Mouse (Mus musculus) forebrain, embryonic 13.5 days (tissue): ENCODE results near the gene Prdm9. TPM values are rescaled to one million over a fixed set of nuclear protein-coding genes. Genes with fewer than 3 reads are reported as not detected.
A peak's percentile ranks its signal among the peaks of the same experiment; 100 is the strongest.
"Not testable (repeated sequence)": the region's sequence is repeated elsewhere in the genome, so short reads cannot be mapped to it uniquely, and the experiment has no call there.

Experiments
- ATAC-seq: fragments of 200-750 bp; cut with Nextera tagmentation; 2 replicates; pipeline ENCODE4 v1.8.0; 2017
- H3K27ac ChIP-seq: fragments of 300-500 bp; sonication (generic); 2 replicates; pipeline ENCODE4 v1.5.1; 2015; ENCODE audit warnings: inconsistent platforms, mild to moderate bottlenecking, moderate library complexity
- H3K27me3 ChIP-seq: fragments of 300-500 bp; sonication (generic); 2 replicates; pipeline ENCODE4 v1.6.1; 2015; ENCODE audit warnings: mild to moderate bottlenecking, inconsistent platforms
- H3K36me3 ChIP-seq: fragments of 300-500 bp; sonication (generic); 2 replicates; pipeline ENCODE4 v1.6.1; 2015; ENCODE audit warnings: mild to moderate bottlenecking, inconsistent platforms; ENCODE audit not compliant: poor library complexity, severe bottlenecking
- H3K4me1 ChIP-seq: fragments of 300-500 bp; sonication (generic); 2 replicates; pipeline ENCODE4 v1.6.1; 2015; ENCODE audit warnings: inconsistent platforms
- H3K4me2 ChIP-seq: fragments of 300-500 bp; sonication (generic); 2 replicates; pipeline ENCODE4 v1.6.1; 2015; ENCODE audit warnings: inconsistent platforms, mild to moderate bottlenecking, moderate library complexity
- H3K4me3 ChIP-seq: fragments of 300-500 bp; sonication (generic); 2 replicates; pipeline ENCODE4 v1.5.1; 2015; ENCODE audit warnings: mild to moderate bottlenecking, inconsistent platforms
- H3K9ac ChIP-seq: fragments of 300-500 bp; sonication (generic); 2 replicates; pipeline ENCODE4 v1.6.1; 2015; ENCODE audit warnings: mild to moderate bottlenecking, inconsistent platforms
- H3K9me3 ChIP-seq: fragments of 300-500 bp; sonication (generic); replicated peaks from 2 replicates; pipeline ENCODE4 v1.6.1; 2016; ENCODE audit warnings: inconsistent platforms
- WGBS: fragments of 180-500 bp; shearing (Covaris S2); methylation state at CpG from one replicate; pipeline ENCODE4 v1.1.7; 2015; 5-methylcytosine and 5-hydroxymethylcytosine counted together
- polyA plus RNA-seq: library from polyadenylated mRNA; unstranded; fragments of >200 nt; fragmentation: Nextera tagmentation; extraction: Ambion mirVana; gene quantifications from 2 replicates; pipeline ENCODE4 v1.2.1, GENCODE M21; 2015

The Prdm9 gene
- polyA plus RNA-seq, 1 experiment from 2014 or later, result 3.5 TPM

DNA sequence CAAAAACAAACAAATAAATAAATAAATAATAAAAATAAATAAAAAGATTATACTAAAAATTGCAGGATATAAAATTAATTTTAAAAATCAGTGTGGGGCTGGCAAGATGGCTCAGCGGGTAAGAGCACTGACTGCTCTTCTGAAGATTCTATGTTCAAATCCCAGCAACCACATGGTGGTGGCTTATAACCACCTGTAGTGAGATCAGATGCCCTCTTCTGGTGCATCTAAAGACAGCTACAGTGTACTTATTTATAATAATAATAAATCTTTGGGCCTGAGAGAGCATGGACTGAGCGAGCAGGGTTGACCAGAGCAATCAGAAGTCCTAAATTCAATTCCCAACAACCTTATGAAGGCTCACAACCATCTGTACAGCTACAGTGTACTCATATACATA is 4.2 kb downstream of the Prdm9 start:
- ATAC-seq, result no peak
- no peak overlapping the region for H3K4me3 ChIP-seq
- H3K36me3 ChIP-seq, result no peaks in the 10 kb centered on the region
- H3K4me2 ChIP-seq, result no peak overlapping the region
- H3K27ac ChIP-seq, result no peak overlapping the region
- H3K27me3 ChIP-seq, result no peaks in the 10 kb centered on the region
- no peaks in the 10 kb centered on the region for H3K9me3 ChIP-seq
- 92% methylated on average over 2 of the region's 2 CpGs for WGBS
- peaks cover 7% of the 10 kb centered on the region; the same call in 1 of the 2 replicates for H3K4me1 ChIP-seq
- H3K9ac ChIP-seq, result no peak overlapping the region

DNA sequence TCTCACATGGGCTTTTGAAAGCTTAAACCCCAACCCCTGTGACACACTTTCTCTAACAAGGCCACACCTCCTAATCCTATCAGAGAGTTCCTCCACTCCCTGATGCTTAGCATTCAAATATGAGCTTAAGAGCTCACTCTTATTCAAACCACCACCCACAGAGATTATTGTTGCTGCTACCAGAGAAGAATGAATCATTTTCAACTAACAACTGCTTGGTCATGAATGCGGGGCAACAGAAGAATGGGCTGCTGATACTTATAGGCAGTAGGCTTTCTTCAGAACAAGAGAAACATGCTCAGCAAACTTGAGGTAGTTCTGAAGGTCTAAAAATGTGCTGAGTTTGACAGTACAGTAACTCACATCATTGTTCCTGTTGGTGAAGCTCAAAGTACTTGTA is 14.4 kb downstream of the Prdm9 start:
- WGBS, result 25% methylated on average over 1 of the region's 1 CpGs
- Histone ChIP-seq H3K4me1 (no peaks in the 10 kb centered on the region), H3K9ac (no peak overlapping the region), H3K9me3 (no peaks in the 10 kb centered on the region), H3K27ac (no peak overlapping the region), H3K4me3 (no peak overlapping the region), H3K27me3 (no peaks in the 10 kb centered on the region), H3K4me2 (no peak overlapping the region), H3K36me3 (no peaks in the 10 kb centered on the region)
- no peak for ATAC-seq

DNA sequence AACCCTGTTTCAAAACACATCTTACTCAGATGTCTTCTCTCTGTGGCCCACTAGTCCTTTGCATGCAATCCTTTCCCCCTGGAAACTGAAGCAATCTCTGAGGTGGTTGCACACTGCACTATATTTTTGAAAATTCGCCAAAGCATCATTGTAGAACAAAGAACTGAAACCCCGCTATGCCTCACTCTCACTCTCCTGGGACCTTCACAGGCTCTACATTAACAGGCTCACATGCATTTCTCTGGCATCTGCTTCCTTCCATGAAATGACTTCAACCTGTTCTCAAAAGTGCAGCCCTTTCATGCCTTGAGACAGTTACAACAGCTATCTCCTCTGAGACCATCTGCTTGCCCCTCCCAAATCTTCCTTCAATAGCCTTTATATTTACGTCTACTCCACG is 17.7 kb downstream of the Prdm9 start:
- Histone ChIP-seq H3K36me3 (no peaks in the 10 kb centered on the region), H3K4me3 (no peak overlapping the region), H3K9me3 (no peaks in the 10 kb centered on the region), H3K27ac (no peak overlapping the region), H3K9ac (no peak overlapping the region), H3K4me1 (no peaks in the 10 kb centered on the region), H3K27me3 (no peaks in the 10 kb centered on the region), H3K4me2 (no peak overlapping the region)
- no peak for ATAC-seq
- 78% methylated on average over 4 of the region's 4 CpGs for WGBS

DNA sequence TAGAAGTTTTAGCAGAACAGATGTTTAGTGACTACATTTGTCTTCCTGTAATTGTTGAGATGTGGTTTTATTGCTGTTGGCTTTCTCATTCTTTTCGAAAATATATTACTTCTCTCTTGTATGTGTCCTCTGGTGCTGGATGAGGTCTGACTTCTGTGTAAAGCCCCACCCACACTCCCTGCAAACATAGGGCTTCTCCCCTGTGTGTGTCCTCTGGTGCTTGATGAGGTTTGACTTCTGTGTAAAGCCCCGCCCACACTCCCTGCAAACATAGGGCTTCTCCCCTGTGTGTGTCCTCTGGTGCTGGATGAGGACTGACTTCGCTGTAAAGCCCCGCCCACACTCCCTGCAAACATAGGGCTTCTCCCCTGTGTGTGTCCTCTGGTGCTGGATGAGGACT is 20.3 kb downstream of the Prdm9 start:
- 63% methylated on average over 4 of the region's 4 CpGs for WGBS
- not testable (repeated sequence) for H3K4me2 ChIP-seq, H3K36me3 ChIP-seq, ATAC-seq, H3K4me1 ChIP-seq, H3K27me3 ChIP-seq, H3K9me3 ChIP-seq, H3K27ac ChIP-seq, H3K4me3 ChIP-seq, H3K9ac ChIP-seq

DNA sequence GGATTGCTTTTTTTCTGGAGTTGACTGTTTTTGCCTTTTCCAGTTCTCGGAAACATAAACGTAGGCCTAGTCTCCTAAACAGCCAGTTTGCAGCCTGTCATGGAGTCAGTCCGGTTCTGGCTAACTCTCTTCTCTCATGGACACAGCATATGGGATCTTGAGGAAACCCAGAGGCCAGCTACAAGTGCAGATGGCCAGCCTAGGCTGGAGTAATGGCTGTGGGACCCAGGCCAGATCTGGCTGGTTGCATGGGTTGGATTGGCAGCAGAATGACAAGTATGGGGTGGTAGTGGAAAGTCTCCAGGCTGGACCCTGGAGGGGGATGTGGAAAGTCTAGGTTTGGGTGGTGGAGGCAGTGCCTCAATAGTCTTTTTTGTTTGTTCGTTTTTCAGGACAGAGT is 23.8 kb downstream of the Prdm9 start:
- Histone ChIP-seq H3K4me1 (peaks cover 3% of the 10 kb centered on the region; the same call in 1 of the 2 replicates), H3K27ac (no peak overlapping the region), H3K9ac (no peak overlapping the region), H3K4me3 (no peak overlapping the region), H3K9me3 (no peaks in the 10 kb centered on the region), H3K27me3 (peaks cover 12% of the 10 kb centered on the region), H3K36me3 (no peaks in the 10 kb centered on the region), H3K4me2 (no peak overlapping the region)
- ATAC-seq, result no peak
- WGBS, result 69% methylated on average over 4 of the region's 4 CpGs

DNA sequence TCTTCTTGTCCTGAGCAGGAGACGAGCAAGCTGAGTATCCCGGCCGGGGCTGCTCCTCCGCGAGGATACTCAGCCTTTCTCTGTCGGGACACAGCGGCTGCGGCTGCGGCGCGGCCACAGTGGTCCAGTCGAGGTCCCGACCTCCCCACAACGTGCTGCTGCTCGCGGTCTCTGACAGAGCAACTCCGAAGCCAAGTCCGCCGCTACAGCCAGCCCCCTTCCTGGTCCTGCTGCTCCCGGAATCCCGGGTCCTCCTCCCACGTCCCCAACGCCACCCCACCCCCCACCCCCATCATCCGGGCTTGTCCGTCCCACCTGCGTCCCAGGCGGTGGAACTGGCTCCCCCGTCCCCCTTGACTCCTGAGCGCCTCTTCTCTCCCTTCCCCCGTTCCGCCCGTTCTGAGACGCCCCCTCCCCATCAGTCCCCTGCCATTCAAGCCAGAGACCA is 27.7 kb downstream of the Prdm9 start:
- Histone ChIP-seq H3K4me2 (peak overlapping the region; percentile 88), H3K4me3 (peak overlapping the region; percentile 50), H3K4me1 (peaks cover 3% of the 10 kb centered on the region; the same call in 1 of the 2 replicates), H3K9me3 (0 out of 2 replicates have a peak, but pooled peaks cover 3% of the 10 kb centered on the region), H3K27ac (no peak overlapping the region), H3K27me3 (peaks cover 18% of the 10 kb centered on the region), H3K9ac (peak overlapping the region; percentile 67), H3K36me3 (no peaks in the 10 kb centered on the region)
- WGBS, result under 1% methylated on average over 33 of the region's 33 CpGs
- ATAC-seq, result peak; percentile 21; the same call in 1 of the 2 replicates

DNA sequence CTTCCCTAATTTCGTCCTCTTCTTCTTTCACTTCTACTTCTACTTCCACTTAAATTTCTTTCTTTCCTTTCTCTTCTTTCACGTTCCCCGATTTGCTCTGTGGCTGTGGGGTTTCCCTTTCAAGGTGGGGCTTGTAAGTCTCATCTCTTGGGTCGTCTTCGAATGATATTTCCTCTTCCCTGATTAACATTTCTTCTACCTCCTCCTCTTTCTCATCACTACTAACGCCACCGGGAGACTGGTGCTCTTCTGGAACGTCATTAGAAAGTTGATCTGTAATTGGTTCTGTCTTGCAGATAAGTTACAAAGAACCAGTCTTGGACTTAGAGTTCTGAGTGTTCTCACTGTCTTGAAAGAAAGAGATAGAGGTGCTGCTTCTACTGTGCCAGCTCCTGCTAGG is 28.2 kb downstream of the Prdm9 start:
- Histone ChIP-seq H3K4me3 (peak overlapping the region; percentile 50), H3K36me3 (no peaks in the 10 kb centered on the region), H3K27ac (no peak overlapping the region), H3K4me1 (peaks cover 3% of the 10 kb centered on the region; the same call in 1 of the 2 replicates), H3K27me3 (peaks cover 18% of the 10 kb centered on the region), H3K9me3 (0 out of 2 replicates have a peak, but pooled peaks cover 3% of the 10 kb centered on the region), H3K4me2 (peak overlapping the region; percentile 88), H3K9ac (peak overlapping the region; percentile 67; the same call in 1 of the 2 replicates)
- 16% methylated on average over 8 of the region's 8 CpGs for WGBS
- ATAC-seq, result no peak

DNA sequence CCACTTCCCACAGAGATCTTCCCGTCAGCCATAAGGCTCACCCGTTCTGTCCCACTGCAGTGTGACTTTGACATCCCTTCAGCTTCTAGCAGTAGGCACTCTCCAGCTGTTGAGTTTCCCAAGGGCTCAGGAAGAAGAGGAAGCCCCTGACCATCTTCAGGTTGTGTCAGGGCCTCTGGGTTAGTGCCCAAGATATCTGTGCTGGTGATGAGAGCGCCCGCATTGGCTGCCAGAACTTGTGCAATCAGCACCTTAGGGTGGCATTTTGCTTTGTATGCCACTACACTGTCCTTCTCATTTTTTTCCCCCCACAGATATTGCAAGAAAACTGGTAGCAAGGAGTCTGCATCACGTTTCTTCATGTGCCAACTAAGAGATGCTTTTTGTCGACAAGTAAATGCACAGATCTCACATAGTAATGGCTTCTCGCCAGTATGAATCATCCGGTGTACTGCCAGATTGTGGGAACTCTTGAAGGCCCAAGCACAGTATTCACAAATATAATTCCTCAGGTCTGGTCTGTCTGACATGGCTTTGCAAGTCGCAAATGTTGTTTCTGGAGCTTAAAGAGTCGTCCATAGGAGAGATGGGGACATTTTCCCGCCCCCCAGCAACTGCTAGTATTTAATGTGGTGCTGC is 28.9 kb downstream of the Prdm9 start:
- 72% methylated on average over 11 of the region's 11 CpGs for WGBS
- peaks cover 3% of the 10 kb centered on the region; the same call in 1 of the 2 replicates for H3K4me1 ChIP-seq
- no peak overlapping the region for H3K4me2 ChIP-seq
- H3K4me3 ChIP-seq, result no peak overlapping the region
- no peak overlapping the region for H3K27ac ChIP-seq
- ATAC-seq, result no peak
- peaks cover 18% of the 10 kb centered on the region for H3K27me3 ChIP-seq
- 0 out of 2 replicates have a peak, but pooled peaks cover 3% of the 10 kb centered on the region for H3K9me3 ChIP-seq
- no peaks in the 10 kb centered on the region for H3K36me3 ChIP-seq
- no peak overlapping the region for H3K9ac ChIP-seq

DNA sequence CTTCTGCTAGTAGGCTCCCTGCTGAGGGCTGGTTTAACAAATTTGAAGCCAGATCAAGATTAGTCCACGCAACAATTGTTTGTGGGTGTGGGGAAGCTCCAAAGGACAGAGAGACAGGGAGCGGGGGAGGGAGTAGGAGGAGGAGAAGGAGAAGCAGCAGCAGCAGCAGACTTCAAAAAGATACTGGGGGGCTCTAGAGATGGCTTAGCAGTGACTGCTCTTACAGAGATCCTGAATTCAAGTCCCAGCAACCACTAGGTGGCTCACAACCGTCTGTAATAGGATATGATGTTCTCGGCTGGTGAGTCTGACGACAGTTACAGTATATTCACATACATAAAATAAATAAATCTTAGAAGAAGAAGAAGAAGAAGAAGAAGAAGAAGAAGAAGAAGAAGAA is 34.0 kb downstream of the Prdm9 start:
- Histone ChIP-seq H3K36me3 (no peaks in the 10 kb centered on the region; the same call in 1 of the 2 replicates), H3K27me3 (peaks cover 4% of the 10 kb centered on the region), H3K4me1 (peaks cover 18% of the 10 kb centered on the region), H3K4me3 (no peak overlapping the region), H3K4me2 (no peak overlapping the region), H3K9me3 (0 out of 2 replicates have a peak, but pooled peaks cover 3% of the 10 kb centered on the region), H3K9ac (no peak overlapping the region), H3K27ac (no peak overlapping the region)
- WGBS, result 4% methylated on average over 5 of the region's 5 CpGs
- no peak for ATAC-seq

DNA sequence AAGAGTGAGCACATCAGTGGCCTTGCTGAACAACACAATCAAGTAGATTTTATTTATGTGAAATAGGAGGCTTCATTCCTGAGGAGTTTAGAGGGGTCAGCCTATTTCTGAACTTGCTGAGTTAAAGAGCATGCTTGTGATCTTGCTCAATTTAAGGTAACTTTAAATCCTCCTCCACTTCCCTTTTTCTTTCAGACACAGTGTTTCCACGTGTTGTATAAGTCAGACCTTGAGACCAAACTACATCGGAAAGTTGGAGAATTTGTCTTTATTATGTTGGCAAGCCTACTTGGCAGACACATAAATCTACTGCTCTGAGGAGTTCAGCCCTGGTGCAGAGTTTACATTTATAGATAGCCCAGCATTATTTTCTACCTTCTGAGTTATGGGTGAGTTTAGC is 35.3 kb downstream of the Prdm9 start:
- Histone ChIP-seq H3K4me3 (no peak overlapping the region), H3K36me3 (peaks cover 12% of the 10 kb centered on the region), H3K9ac (no peak overlapping the region), H3K4me1 (peaks cover 18% of the 10 kb centered on the region), H3K9me3 (0 out of 2 replicates have a peak, but pooled peaks cover 3% of the 10 kb centered on the region), H3K27ac (no peak overlapping the region), H3K27me3 (no peaks in the 10 kb centered on the region), H3K4me2 (no peak overlapping the region)
- ATAC-seq, result no peak
- 73% methylated on average over 2 of the region's 2 CpGs for WGBS

DNA sequence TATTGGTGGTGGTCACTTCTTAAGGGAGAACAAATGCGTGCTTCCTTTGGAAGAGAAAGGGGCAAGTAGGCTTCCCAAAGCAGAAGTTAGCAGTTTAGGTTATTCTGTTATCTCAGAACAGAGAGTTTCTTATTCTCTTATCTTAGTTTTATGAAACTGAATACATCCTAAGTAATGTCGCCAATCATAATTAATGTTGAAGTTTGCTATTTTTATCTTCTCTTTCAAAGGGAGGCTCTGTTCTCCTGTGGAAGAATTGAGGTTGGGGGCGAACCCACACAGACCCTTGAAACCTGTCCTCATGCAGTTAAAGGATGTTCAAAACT is 36.4 kb downstream of the Prdm9 start:
- no peak for ATAC-seq
- peak overlapping the region; percentile 85 for H3K9ac ChIP-seq
- no peak overlapping the region for H3K27ac ChIP-seq
- no peaks in the 10 kb centered on the region for H3K9me3 ChIP-seq
- H3K36me3 ChIP-seq, result peaks cover 18% of the 10 kb centered on the region
- no peaks in the 10 kb centered on the region for H3K27me3 ChIP-seq
- peaks cover 18% of the 10 kb centered on the region for H3K4me1 ChIP-seq
- H3K4me2 ChIP-seq, result peak overlapping the region; percentile 81
- 59% methylated on average over 3 of the region's 3 CpGs for WGBS
- H3K4me3 ChIP-seq, result peak overlapping the region; percentile 77

DNA sequence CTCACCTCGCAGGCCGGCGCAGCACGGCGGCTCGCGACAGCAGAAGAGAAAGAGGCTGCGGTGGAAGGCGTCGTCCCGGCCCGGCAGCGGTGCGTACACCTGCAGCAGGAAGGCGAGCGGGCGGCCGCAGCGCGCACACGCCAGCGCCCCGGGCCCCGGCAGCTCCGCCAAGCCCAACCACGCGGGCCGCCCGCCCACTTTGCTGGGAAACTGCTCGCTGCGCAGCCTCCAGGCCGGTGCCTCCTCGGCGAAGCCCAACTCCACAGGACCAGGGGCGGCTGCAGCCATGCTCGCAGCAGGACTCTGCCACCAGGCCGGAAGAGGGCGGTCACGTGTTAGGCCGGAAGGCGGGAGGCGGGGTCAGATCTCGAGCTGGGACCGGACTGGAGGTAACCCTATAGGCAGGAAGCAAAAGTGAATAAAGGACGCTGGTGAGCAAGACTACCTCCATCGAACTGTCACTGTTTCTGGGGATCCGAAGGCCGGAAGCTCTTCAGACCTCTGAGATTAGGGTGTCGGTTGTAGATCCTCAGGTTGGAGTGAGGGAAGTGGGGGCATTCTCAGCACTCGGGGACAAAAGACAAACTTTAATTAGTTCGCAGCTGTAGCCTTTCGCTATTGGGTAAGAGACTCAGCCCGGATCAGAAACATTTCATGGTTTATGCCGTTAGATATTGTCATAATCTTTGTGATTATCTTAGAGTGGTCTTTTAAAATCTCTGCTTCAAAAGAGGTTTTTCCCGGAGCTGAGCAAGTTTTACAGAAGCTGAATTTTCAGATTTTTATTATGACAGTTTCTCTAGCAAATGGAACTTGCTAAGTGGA is 37.0 kb downstream of the Prdm9 start, which contains the start of gene Pdcd2:
TSS of gene Pdcd2 (minus strand) at position 316 of the 825 bp plus-strand sequence.
- 1% methylated on average over 47 of the region's 55 CpGs for WGBS
- H3K9me3 ChIP-seq, result no peaks in the 10 kb centered on the region
- H3K9ac ChIP-seq, result peak within 1 kb of the TSS; percentile 85
- H3K27me3 ChIP-seq, result no peaks in the 10 kb centered on the region
- H3K36me3 ChIP-seq, result peaks cover 24% of the 10 kb centered on the region
- peak within 1 kb of the TSS; percentile 77 for H3K4me3 ChIP-seq
- peak within 1 kb of the TSS; percentile 81 for H3K4me2 ChIP-seq
- peak; percentile 98 for ATAC-seq
- H3K4me1 ChIP-seq, result peaks cover 18% of the 10 kb centered on the region
- peak within 1 kb of the TSS; percentile 80 for H3K27ac ChIP-seq
